ENCODE assay signal across 8 mouse cellular contexts in the genomic region with DNA sequence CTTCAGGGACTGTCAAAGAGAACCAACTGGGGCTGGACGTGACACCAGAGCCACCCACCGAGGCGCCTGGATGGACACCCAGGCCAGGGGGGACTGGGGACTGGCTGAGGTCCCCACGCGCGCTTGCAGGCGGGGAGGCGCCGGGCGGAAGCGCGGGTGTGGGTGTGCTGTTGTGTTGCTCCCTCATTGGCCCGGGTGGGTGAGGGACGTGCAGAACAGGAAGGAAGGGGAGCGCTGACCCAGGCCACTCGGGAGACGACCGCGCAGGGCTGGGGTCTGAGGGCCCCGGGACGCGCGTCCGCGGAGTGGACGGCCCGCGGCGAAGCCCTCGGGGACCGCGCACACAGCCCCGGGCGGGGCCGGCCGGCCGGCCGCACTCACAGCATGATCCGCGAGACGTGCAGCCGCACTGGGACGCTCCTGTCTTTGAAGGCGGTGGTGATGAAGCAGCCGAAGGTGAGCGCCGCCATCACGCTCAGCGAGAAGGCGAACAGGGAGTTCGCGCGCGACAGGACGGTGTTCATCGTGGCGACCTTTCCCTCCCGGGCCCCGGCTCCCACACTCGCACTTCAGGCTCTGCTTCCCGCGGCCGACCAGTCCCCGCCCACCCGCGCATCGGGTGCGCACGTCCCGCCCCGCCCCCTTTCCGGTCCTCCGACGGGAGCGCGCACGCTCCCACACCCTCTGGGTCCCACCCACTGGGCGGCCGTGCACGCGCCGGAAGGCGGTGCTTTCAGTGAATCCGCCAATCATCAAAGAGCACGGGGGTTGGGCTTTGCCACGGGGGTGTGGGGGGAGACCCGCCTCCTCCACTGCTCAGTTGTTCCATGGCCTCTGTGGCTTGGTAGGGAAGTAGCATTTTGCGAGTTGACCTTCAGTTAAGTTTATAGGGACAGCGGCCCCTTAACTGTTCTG. TPM values are rescaled to one million over a fixed set of nuclear protein-coding genes. Genes with fewer than 3 reads are reported as not detected.
DNase-seq lines count a peak whose midpoint lies in the region; ATAC-seq and TF ChIP-seq lines count a peak whose summit lies in the region.

Gene Asb5, plus strand, starts transcription at position 199 of the 915 bp plus-strand sequence.
Gene Spcs3, minus strand, starts transcription at position 617 of the 915 bp plus-strand sequence.

- H3K27ac ChIP-seq in hindbrain, embryonic 10.5 days = peak within 1 kb of the TSS; percentile 95
- peak within 1 kb of the TSS; percentile 80 for H3K27ac ChIP-seq in lung, postnatal 0 days (ENCODE audit: low read length)

- peaks cover 12% of the 10 kb centered on the region for H3K4me1 ChIP-seq in hindbrain, embryonic 10.5 days (replicated peaks)
- 0 out of 2 replicates have a peak, but pooled peaks cover 4% of the 10 kb centered on the region for H3K4me1 ChIP-seq in lung, postnatal 0 days (ENCODE audit: insufficient read depth, low read depth, low read length)

- under 1% methylated on average over 89 of the region's 89 CpGs for WGBS in hindbrain, embryonic 10.5 days
- 2% methylated on average over 72 of the region's 89 CpGs for WGBS in lung, postnatal 0 days

- peak; percentile 98 for DNase-seq in MN1 (ENCODE audit: low spot score)
- DNase-seq in cerebellum, adult 9-10 months = peak; percentile 96
- DNase-seq in hindbrain, embryonic 10.5 days (ENCODE audit: low spot score) = peak; percentile 95
- peak; percentile 96 for DNase-seq in layer of hippocampus, adult 9-11 months
- DNase-seq in lung, postnatal 0 days (ENCODE audit: low spot score) = peak; percentile 97
- peak; percentile 91 for DNase-seq in ovary, postnatal 14 days (ENCODE audit: low spot score)
- DNase-seq in thymus, postnatal 14 days = peak; percentile 97

- no peak for TF ChIP-seq CTCF in lung, postnatal 0 days (IDR thresholded peaks at IDR 0.05)

- H3K27me3 ChIP-seq in hindbrain, embryonic 10.5 days (ENCODE audit: insufficient read depth, poor library complexity, severe bottlenecking) = no peaks in the 10 kb centered on the region
- no peaks in the 10 kb centered on the region for H3K27me3 ChIP-seq in lung, postnatal 0 days (replicated peaks; ENCODE audit: insufficient read depth, low read length)

- peak within 1 kb of the TSS; percentile 93 for H3K4me3 ChIP-seq in hindbrain, embryonic 10.5 days
- peak within 1 kb of the TSS; percentile 99 for H3K4me3 ChIP-seq in lung, postnatal 0 days (ENCODE audit: low read depth, low read length)

- peak within 1 kb of the TSS; percentile 78 for H3K4me2 ChIP-seq in lung, postnatal 0 days (replicated peaks; ENCODE audit: low read depth, low read length)

- no peak for TF ChIP-seq EP300 in lung, postnatal 0 days (IDR thresholded peaks at IDR 0.05)

- peak within 1 kb of the TSS; percentile 77 for H3K9ac ChIP-seq in lung, postnatal 0 days (replicated peaks; ENCODE audit: low read depth)

- H3K9me3 ChIP-seq in hindbrain, embryonic 10.5 days = no peaks in the 10 kb centered on the region
- H3K9me3 ChIP-seq in lung, postnatal 0 days (ENCODE audit: low read length) = no peaks in the 10 kb centered on the region

- H3K36me3 ChIP-seq in hindbrain, embryonic 10.5 days = peaks cover 14% of the 10 kb centered on the region
- H3K36me3 ChIP-seq in lung, postnatal 0 days (ENCODE audit: insufficient read depth, low read length) = no peaks in the 10 kb centered on the region

- peak; percentile 90 for ATAC-seq in frontal cortex, adult (ENCODE audit: low TSS enrichment)
- peak; percentile 96 for ATAC-seq in lung, postnatal 0 days

RNA-seq across cellular contexts. Expression of gene Asb5, which starts in this region (rescaled TPM):
- polyA plus RNA-seq in hindbrain, embryonic 10.5 days (2016; fragmentation: Nextera tagmentation; extraction: Ambion mirVana) = 4.2 and 6.3 TPM in 2 replicates
- 3.8 and 5.2 TPM in 2 replicates for polyA plus RNA-seq in lung, postnatal 0 days (2015; fragmentation: Nextera tagmentation; extraction: Ambion mirVana)

RNA-seq across cellular contexts. Expression of gene Spcs3, which starts in this region (rescaled TPM):
- 61.9 and 85.7 TPM in 2 replicates for polyA plus RNA-seq in hindbrain, embryonic 10.5 days (2016; fragmentation: Nextera tagmentation; extraction: Ambion mirVana)
- 38.7 and 41.8 TPM in 2 replicates for polyA plus RNA-seq in lung, postnatal 0 days (2015; fragmentation: Nextera tagmentation; extraction: Ambion mirVana)

Comparison
In these comparisons a context has a peak if more than half of its experiments do, and no peak if none do; other contexts are left out.
1. Peak in every context shown above with its lines: DNase-seq, ATAC-seq, H3K4me3 ChIP-seq and H3K27ac ChIP-seq.